Mouse (Mus musculus): ENCODE results near the gene Adcy2. TPM values are rescaled to one million over a fixed set of nuclear protein-coding genes. Genes with fewer than 3 reads are reported as not detected.

Adcy2 gene
- total RNA-seq (2021), result 1 to 10 TPM; 2.0 to 3.7 TPM
- long read RNA-seq, experiment 1, result 0 reads
- long read RNA-seq, experiment 2, full-length matches to known transcripts, result 1 of 2 reads
- long read RNA-seq, experiment 2, partial matches to known transcripts, result 0 of 2 reads
- long read RNA-seq, experiment 2, other reads (novel, unspliced or antisense), result 1 of 2 reads

- DNase-seq, result peak; percentile 54
These were observed at the start of gene Adcy2 for GRCm38 (mm10) chr13:68998918-68999801. Gene Adcy2 (minus strand): TSS chr13:68999541.

GRCm38 (mm10) chr13:69036991-69037597, 37.8 kb upstream of the Adcy2 start:
- no peak for DNase-seq

- no peak for DNase-seq
These were observed 35.3 kb upstream of the Adcy2 start for GRCm38 (mm10) chr13:69034621-69035020.

- no peak for DNase-seq
These were observed 34.2 kb upstream of the Adcy2 start for GRCm38 (mm10) chr13:69033532-69033931.

GRCm38 (mm10) chr13:69029078-69029757, 29.9 kb upstream of the Adcy2 start:
- no peak for DNase-seq

- no peak for DNase-seq
These were observed 25.6 kb upstream of the Adcy2 start for GRCm38 (mm10) chr13:69024964-69025363.

- DNase-seq, result no peak
These were observed 23.9 kb upstream of the Adcy2 start for GRCm38 (mm10) chr13:69023239-69023638.

- DNase-seq, result no peak
These were observed 21.2 kb upstream of the Adcy2 start for GRCm38 (mm10) chr13:69020574-69020973.

GRCm38 (mm10) chr13:69006915-69007314, 7.6 kb upstream of the Adcy2 start:
- no peak for DNase-seq

- DNase-seq, result no peak
These were observed 6.8 kb upstream of the Adcy2 start for GRCm38 (mm10) chr13:69006091-69006490.

GRCm38 (mm10) chr13:69004406-69004805, 5.1 kb upstream of the Adcy2 start:
- no peak for DNase-seq

GRCm38 (mm10) chr13:69002631-69003030, 3.3 kb upstream of the Adcy2 start:
- no peak for DNase-seq

GRCm38 (mm10) chr13:69002173-69002572, 2.8 kb upstream of the Adcy2 start:
- peak; percentile 65 for DNase-seq

- no peak for DNase-seq
These were observed 485 bp upstream of the Adcy2 start for GRCm38 (mm10) chr13:68999826-69000225.

- no peak for DNase-seq
These were observed 803 bp downstream of the Adcy2 start for GRCm38 (mm10) chr13:68998558-68998917.

- DNase-seq, result no peak
These were observed 1.4 kb downstream of the Adcy2 start for GRCm38 (mm10) chr13:68997821-68998551.

- DNase-seq, result no peak
These were observed 2.0 kb downstream of the Adcy2 start for GRCm38 (mm10) chr13:68997386-68997785.

GRCm38 (mm10) chr13:68996661-68997060, 2.7 kb downstream of the Adcy2 start:
- DNase-seq, result no peak

GRCm38 (mm10) chr13:68985789-68986188, 13.6 kb downstream of the Adcy2 start:
- no peak for DNase-seq

- DNase-seq, result peak; percentile 18
These were observed 15.3 kb downstream of the Adcy2 start for GRCm38 (mm10) chr13:68984000-68984399.

- no peak for DNase-seq
These were observed 18.3 kb downstream of the Adcy2 start for GRCm38 (mm10) chr13:68981048-68981447.

- no peak for DNase-seq
These were observed 26.2 kb downstream of the Adcy2 start for GRCm38 (mm10) chr13:68973143-68973542.
